Mouse (Mus musculus): ENCODE results near the gene Natd1.
"Not testable (repeated sequence)": the region's sequence is repeated elsewhere in the genome, so short reads cannot be mapped to it uniquely, and the experiment has no call there.

Gene Natd1

GRCm38 (mm10) chr11:60895915-60896314 lies 18.6 kb downstream of the Natd1 start:
- in situ Hi-C loops (cut with MboI, MseI), result no loop called here

GRCm38 (mm10) chr11:60890744-60891143 lies 23.8 kb downstream of the Natd1 start:
- in situ Hi-C loops (cut with MboI, MseI), result no loop called here

DNA sequence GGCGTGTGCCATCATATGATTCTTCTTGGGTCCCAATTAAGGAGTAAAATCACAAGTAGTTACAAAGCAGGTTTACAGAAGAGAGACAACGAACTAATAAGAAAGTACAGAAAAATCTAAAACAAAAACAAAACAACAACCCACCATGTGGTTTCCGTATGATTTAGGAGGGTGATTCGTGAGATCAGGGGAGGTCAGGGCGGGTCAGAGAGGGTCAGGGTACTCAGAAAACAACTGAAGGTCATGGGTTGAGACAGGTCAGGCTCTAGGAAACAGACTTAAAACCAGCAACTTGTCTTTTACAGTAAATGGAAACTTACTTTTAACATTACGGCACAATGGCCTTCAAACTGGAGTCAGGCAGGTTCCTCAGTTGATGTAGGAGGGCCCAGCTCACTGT lies 24.3 kb downstream of the Natd1 start:
- in situ Hi-C loops (cut with MboI, MseI), result no loop called here

GRCm38 (mm10) chr11:60889861-60890260 lies 24.7 kb downstream of the Natd1 start:
- in situ Hi-C loops (cut with MboI, MseI), result no loop called here

- in situ Hi-C loops (cut with MboI, MseI), result not testable (repeated sequence)
These were observed 27.6 kb downstream of the Natd1 start for GRCm38 (mm10) chr11:60886986-60887385.

- in situ Hi-C loops (cut with MboI, MseI), result no loop called here
These were observed 32.2 kb downstream of the Natd1 start for GRCm38 (mm10) chr11:60882386-60882785.

GRCm38 (mm10) chr11:60880559-60880958 lies 34.0 kb downstream of the Natd1 start:
- in situ Hi-C loops (cut with MboI, MseI), result no loop called here

GRCm38 (mm10) chr11:60879423-60879822 lies 35.1 kb downstream of the Natd1 start:
- in situ Hi-C loops (cut with MboI, MseI), result no loop called here

GRCm38 (mm10) chr11:60878675-60879294 lies 35.8 kb downstream of the Natd1 start, which contains the start of gene Tmem11:
TSS of gene Tmem11 (minus strand) at chr11:60879272.
- in situ Hi-C loops (cut with MboI, MseI), result no loop called here

DNA sequence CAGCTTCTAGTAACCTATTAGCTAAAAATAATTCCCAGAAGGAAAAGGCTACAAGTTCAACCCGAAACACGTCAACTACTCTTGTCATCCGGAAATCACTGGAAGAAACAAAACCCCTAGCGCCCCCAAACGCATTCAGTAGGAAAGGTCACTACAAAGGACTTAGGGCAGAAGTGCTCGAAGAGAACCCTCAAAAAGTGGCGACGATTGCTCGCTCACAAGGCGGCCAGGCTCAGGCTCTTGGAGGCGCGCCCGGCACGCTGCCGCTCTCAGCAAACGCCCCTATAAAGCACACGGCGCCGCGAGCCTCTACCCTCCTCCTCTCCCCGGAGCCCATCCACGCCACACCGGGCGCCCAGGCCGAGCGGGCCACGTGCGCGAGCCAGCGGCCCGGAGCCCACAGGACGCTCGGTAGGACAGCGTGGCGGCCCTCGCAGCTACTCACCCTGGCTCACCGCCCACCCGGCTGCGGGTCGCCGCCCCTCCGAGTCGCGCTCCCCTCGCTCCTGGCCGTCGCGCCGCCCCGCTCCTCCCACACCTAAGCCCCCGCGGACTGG lies 36.4 kb downstream of the Natd1 start:
- in situ Hi-C loops (cut with MboI, MseI), result no loop called here

DNA sequence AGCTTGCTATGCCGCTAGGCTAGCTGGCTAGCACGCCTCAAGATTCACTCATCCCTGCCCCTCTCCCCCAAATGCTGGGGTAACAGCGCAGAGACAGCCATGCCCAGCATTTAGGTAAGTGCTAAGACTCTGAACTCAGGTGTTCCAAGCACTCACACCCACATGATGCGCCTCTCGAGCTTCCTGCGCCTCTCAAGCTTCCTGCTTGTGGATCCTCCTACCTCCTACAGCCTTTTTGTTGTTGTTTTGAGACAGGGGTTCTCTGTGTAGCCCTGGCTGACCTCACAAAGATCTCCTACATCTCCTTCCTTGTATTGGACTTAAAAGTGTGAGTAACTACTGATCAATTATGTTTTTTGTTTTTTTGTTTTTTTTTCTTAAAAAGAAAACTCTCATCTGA lies 41.4 kb downstream of the Natd1 start:
- in situ Hi-C loops (cut with MboI, MseI), result no loop called here

DNA sequence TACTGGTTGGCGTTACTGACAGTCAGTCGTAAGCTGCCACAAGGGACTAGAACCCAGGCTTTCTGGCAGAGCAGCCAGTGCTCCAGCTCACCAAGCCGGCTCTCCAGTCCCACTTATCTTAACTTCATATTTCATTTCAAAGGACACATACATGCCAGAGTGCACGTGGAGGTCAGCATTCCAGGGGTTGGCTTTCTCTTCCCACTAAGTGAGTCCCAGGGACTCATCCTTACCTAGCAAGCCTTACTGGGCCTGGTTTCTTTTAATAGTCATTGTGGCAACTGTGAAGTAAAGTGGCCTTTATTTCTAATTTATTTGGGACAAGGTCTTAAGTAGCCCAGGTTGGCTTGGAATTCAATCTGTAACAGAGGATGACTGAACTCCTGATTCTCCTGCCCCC lies 43.1 kb downstream of the Natd1 start:
- in situ Hi-C loops (cut with MboI, MseI), result no loop called here

GRCm38 (mm10) chr11:60869471-60869870 lies 45.1 kb downstream of the Natd1 start:
- in situ Hi-C loops (cut with MboI, MseI), result not testable (repeated sequence)

DNA sequence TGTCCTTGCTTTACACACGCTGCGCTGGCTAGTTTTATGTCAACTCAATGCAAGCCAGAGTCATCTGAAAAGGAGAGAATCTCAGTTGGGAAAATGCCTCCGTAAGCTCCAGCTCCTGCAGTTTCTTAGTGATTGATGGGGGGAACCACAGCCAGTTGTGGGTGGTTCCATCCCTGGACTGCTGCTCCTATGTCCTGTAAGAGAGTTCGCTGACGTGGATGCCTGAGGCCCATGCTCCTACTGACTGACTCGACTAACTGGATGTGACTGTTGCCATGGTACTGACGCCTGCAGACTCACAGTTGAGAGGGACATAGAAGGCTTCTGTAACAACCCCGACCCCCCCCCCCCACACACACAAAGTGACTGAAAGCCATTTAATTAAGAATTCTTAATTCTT lies 46.6 kb downstream of the Natd1 start:
- in situ Hi-C loops (cut with MboI, MseI), result no loop called here

GRCm38 (mm10) chr11:60867456-60867855 lies 47.1 kb downstream of the Natd1 start:
- in situ Hi-C loops (cut with MboI, MseI), result no loop called here

DNA sequence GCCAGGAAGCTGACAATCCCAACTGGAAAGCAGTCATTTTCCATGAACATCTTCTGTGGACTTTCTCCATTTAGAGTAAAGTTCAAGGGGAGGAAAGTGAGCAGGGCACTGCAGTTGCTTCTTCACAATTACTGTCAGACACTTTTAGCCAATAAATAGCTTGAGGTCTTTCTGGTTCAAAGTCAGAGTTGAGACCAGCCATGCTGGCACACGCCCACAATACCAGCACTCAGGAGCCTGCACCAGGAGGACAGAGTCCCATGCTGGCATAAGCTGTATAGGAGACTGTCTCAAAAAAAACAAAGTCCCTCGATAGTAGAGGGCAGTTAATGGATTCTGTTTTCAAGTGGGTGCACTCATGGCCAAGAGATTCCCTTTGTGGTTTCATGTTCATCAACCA lies 48.5 kb downstream of the Natd1 start:
- in situ Hi-C loops (cut with MboI, MseI), result no loop called here

DNA sequence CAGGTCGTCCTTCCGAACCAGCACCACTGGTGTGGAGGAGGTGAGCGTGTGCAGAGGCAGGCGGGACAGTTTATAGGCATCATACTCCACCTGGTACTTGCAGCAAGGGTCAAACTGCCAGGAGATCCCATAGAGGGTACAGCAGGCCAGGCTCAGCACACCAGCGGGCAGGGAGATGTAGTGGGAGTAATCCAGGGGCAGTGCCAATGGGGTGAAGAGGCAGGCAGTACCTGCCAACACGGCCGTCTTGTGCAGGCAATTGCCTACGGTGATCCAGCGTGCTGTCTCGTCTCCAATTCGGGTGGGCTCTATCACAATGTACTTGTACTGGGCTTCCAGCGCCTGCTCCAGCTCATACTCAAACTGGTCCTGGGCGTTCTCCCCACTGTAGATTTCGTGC lies 49.6 kb downstream of the Natd1 start:
- in situ Hi-C loops (cut with MboI, MseI), result no loop called here

GRCm38 (mm10) chr11:60864166-60864565 lies 50.4 kb downstream of the Natd1 start:
- in situ Hi-C loops (cut with MboI, MseI), result no loop called here

DNA sequence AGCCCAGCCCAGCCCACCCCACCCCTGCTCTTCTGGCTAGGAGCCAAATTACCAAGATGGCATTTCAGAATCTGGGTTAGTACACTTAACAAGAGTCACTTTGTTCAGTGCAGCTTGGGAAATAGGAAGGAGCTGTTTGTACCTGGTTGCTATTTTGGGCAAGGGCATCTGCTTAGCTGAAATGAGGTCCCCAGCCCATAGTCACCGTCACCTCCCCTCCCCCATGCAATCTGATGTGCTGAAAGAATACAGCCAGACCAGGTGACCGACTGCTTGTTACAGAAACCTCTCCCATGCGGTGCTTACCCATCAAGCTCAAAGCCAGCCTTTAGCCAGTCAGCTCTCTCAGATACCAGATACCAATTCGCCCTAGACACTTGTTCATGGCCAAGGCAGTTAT lies 51.4 kb downstream of the Natd1 start:
- in situ Hi-C loops (cut with MboI, MseI), result no loop called here

GRCm38 (mm10) chr11:60861993-60862392 lies 52.6 kb downstream of the Natd1 start:
- in situ Hi-C loops (cut with MboI, MseI), result no loop called here

DNA sequence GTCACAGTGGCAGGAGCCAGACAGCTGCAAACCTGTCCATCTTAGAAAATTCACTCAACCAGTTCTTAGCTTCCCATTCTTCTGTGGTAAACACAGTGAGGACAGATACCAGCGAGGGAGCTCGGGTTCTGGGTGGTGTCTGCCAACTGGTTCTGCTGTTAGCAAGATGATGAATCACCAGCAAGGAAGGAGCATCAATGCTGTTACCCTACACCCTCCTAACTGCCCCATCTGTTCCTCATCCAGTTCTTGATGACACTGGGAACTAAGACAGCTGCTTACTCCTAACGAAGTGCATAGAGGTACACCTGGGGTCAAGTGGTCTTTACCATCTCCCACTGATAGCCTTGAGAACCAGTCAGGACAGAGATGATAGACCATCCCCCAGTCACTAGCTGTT lies 58.0 kb downstream of the Natd1 start:
- in situ Hi-C loops (cut with MboI, MseI), result no loop called here

Measured in regulatory T cell (primary cell).